Mouse (Mus musculus) hindbrain, embryonic 16.5 days (tissue): ENCODE results near the gene Pcp4. TPM values are rescaled to one million over a fixed set of nuclear protein-coding genes. Genes with fewer than 3 reads are reported as not detected.

ENCODE experiments used
- ATAC-seq: fragments of 200-750 bp; cut with Nextera tagmentation; 2 replicates; pipeline ENCODE4 v1.8.0; 2017; ENCODE audit warnings: moderate TSS enrichment, moderate library complexity
- H3K27ac ChIP-seq: fragments of 300-500 bp; sonication (generic); 2 replicates; pipeline ENCODE4 v1.5.1; 2014; ENCODE audit warnings: low read depth, mild to moderate bottlenecking, control low read depth, low read length, moderate library complexity
- H3K27me3 ChIP-seq: fragments of 300-500 bp; sonication (generic); replicated peaks from 2 replicates; pipeline ENCODE4 v1.6.1; 2014; ENCODE audit warnings: low read length; ENCODE audit not compliant: control insufficient read depth, insufficient read depth
- H3K36me3 ChIP-seq: fragments of 300-500 bp; sonication (generic); 2 replicates; pipeline ENCODE4 v1.6.1; 2014; ENCODE audit warnings: mild to moderate bottlenecking, low read length, moderate library complexity, mixed read lengths; ENCODE audit not compliant: control insufficient read depth, insufficient read depth
- H3K4me1 ChIP-seq: fragments of 300-500 bp; sonication (generic); 2 replicates; pipeline ENCODE4 v1.6.1; 2014; ENCODE audit warnings: low read depth, low read length; ENCODE audit not compliant: control insufficient read depth, insufficient read depth
- H3K4me2 ChIP-seq: fragments of 300-500 bp; sonication (generic); 2 replicates; pipeline ENCODE4 v1.6.1; 2014; ENCODE audit warnings: mild to moderate bottlenecking, low read length, control low read depth, moderate library complexity
- H3K4me3 ChIP-seq: fragments of 300-500 bp; sonication (generic); 2 replicates; pipeline ENCODE4 v1.5.1; 2014; ENCODE audit warnings: mild to moderate bottlenecking, low read length, control low read depth, moderate library complexity
- H3K9ac ChIP-seq: fragments of 300-500 bp; sonication (generic); 2 replicates; pipeline ENCODE4 v1.6.1; 2014; ENCODE audit warnings: low read depth, mild to moderate bottlenecking, control low read depth, low read length, moderate library complexity
- H3K9me3 ChIP-seq: fragments of 300-500 bp; sonication (generic); 2 replicates; pipeline ENCODE4 v1.6.1; 2014; ENCODE audit warnings: mild to moderate bottlenecking, low read length, moderate library complexity; ENCODE audit not compliant: control insufficient read depth
- WGBS: fragments of 180-500 bp; shearing (Covaris S2); extraction: QIAGEN DNeasy Blood & Tissue Kit; methylation state at CpG from one replicate; pipeline ENCODE4 v1.1.7; 2014; 5-methylcytosine and 5-hydroxymethylcytosine counted together
- polyA plus RNA-seq: library from polyadenylated mRNA; unstranded; fragments of >200 nt; fragmentation: Nextera tagmentation; extraction: Ambion mirVana; gene quantifications from 2 replicates; pipeline ENCODE4 v1.2.1, GENCODE M21; 2015

Gene Pcp4
- 418 and 494 TPM in 2 replicates for polyA plus RNA-seq

DNA sequence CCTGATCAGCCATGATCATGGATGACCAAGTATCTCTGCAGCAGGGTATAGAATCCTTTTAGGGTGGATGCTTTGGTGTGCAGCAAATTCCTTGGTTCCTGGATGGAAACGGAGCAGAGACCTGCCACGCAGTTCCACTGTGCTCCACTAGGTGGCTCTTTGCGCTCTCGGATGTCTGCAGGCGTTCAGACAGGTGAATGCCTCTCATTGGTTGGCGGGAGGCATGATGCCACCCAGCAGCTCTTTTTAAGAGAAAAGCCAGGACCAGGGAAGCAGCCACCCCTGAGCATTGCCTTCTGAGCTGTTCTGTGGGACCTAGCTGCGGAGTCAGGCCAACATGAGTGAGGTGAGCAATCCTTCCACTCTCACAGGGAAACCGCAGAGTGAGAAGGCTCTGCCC lies at the start of gene Pcp4:
Gene Pcp4, plus strand, starts transcription at position 162 of the 400 bp plus-strand sequence.
- Histone ChIP-seq H3K4me3 (peak within 1 kb of the TSS; percentile 45), H3K4me1 (peaks cover 20% of the 10 kb centered on the region), H3K27me3 (peaks cover 3% of the 10 kb centered on the region), H3K36me3 (no peaks in the 10 kb centered on the region), H3K9me3 (no peaks in the 10 kb centered on the region), H3K4me2 (peak within 1 kb of the TSS; percentile 58), H3K9ac (peak within 1 kb of the TSS; percentile 59), H3K27ac (peak within 1 kb of the TSS; percentile 53)
- ATAC-seq: peak; percentile 77
- WGBS: 12% methylated on average over 8 of the region's 8 CpGs

DNA sequence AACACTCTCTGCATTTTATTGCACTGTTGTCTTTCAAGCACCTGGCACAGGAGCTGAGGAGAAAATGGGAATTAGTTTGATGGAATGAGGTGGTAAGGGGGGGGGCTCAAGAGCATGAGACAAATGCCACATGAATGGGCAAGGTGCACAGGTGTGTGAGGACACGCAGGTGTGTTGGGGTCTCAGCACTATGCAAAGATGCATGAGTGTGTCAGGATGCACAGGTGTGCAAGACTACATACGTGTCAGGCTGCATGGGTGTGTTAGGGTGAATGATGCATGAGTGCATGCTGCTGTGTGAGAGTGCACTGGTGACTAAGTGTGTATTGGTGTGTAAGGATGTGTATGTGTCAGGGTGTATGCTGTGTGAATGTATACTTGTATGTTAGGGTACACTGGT lies 42.4 kb upstream of the Pcp4 start:
- 94% methylated on average over 2 of the region's 2 CpGs for WGBS
- no peak for ATAC-seq
- no peak overlapping the region for H3K9ac ChIP-seq
- H3K4me2 ChIP-seq: no peak overlapping the region
- H3K36me3 ChIP-seq: no peaks in the 10 kb centered on the region
- H3K4me3 ChIP-seq: no peak overlapping the region
- no peaks in the 10 kb centered on the region for H3K9me3 ChIP-seq
- no peak overlapping the region for H3K27ac ChIP-seq
- no peaks in the 10 kb centered on the region for H3K27me3 ChIP-seq
- no peaks in the 10 kb centered on the region for H3K4me1 ChIP-seq

DNA sequence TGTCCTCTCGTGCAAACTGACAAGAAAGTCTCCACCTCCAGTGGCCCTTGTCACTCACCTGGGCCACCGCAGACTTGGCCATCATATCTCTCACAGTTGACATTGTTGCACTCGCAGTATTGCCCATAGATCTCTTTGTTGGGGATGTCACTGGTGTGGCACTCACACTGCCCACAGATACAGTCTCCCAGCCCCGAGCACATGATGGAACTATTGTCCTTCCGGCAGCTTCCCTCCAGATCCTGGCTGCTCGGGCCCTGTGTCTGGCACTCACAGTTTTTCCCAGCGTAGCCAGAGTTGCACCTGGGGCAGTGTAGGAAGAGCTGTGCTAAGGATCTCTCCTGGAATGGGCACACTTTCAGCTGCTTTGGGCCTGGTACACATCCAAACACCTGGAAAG lies 40.7 kb upstream of the Pcp4 start:
- no peaks in the 10 kb centered on the region for H3K4me1 ChIP-seq
- WGBS: 79% methylated on average over 7 of the region's 7 CpGs
- H3K4me2 ChIP-seq: no peak overlapping the region
- no peaks in the 10 kb centered on the region for H3K27me3 ChIP-seq
- no peak overlapping the region for H3K27ac ChIP-seq
- no peak for ATAC-seq
- H3K4me3 ChIP-seq: no peak overlapping the region
- H3K9ac ChIP-seq: no peak overlapping the region
- no peaks in the 10 kb centered on the region for H3K9me3 ChIP-seq
- no peaks in the 10 kb centered on the region for H3K36me3 ChIP-seq

DNA sequence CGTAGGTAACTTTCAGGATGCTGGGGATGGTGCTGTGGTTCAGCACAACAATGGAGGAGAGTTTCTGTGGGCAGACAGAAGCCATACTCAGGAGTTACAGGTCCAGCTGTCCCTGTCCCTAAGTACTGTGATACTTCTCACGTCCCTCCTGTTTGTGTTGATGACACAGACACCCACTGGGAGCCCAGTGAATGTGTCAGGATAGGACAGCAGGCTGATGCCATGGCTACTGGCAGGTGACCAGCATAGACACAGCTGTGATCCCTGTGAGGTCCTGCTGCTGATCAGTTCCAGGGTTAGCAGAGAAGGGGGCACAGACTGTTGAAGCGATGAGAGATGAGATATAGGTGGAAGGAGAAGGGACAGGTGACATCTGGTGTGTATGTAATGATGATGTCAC lies 38.4 kb upstream of the Pcp4 start:
- WGBS: 68% methylated on average over 3 of the region's 3 CpGs
- H3K4me3 ChIP-seq: no peak overlapping the region
- H3K27ac ChIP-seq: no peak overlapping the region
- H3K27me3 ChIP-seq: no peaks in the 10 kb centered on the region
- H3K4me1 ChIP-seq: no peaks in the 10 kb centered on the region
- H3K4me2 ChIP-seq: no peak overlapping the region
- no peak for ATAC-seq
- no peaks in the 10 kb centered on the region for H3K36me3 ChIP-seq
- H3K9me3 ChIP-seq: no peaks in the 10 kb centered on the region
- no peak overlapping the region for H3K9ac ChIP-seq

- Histone ChIP-seq H3K4me1 (no peaks in the 10 kb centered on the region), H3K4me2 (no peak overlapping the region), H3K4me3 (no peak overlapping the region), H3K36me3 (no peaks in the 10 kb centered on the region), H3K27me3 (no peaks in the 10 kb centered on the region), H3K9me3 (no peaks in the 10 kb centered on the region), H3K27ac (no peak overlapping the region), H3K9ac (no peak overlapping the region)
- WGBS: 89% methylated on average over 10 of the region's 10 CpGs
- no peak for ATAC-seq
Observed at GRCm38 (mm10) chr16:96433266-96433665, 34.1 kb upstream of the Pcp4 start.

- H3K27ac ChIP-seq: no peak overlapping the region
- H3K36me3 ChIP-seq: no peaks in the 10 kb centered on the region
- no peak overlapping the region for H3K9ac ChIP-seq
- ATAC-seq: no peak
- no peak overlapping the region for H3K4me2 ChIP-seq
- no peak overlapping the region for H3K4me3 ChIP-seq
- H3K27me3 ChIP-seq: no peaks in the 10 kb centered on the region
- WGBS: 88% methylated on average over 3 of the region's 3 CpGs
- H3K4me1 ChIP-seq: no peaks in the 10 kb centered on the region
- no peaks in the 10 kb centered on the region for H3K9me3 ChIP-seq
Observed at GRCm38 (mm10) chr16:96434024-96434785, 33.2 kb upstream of the Pcp4 start.

GRCm38 (mm10) chr16:96438946-96439345 lies 28.5 kb upstream of the Pcp4 start:
- Histone ChIP-seq H3K4me1 (no peaks in the 10 kb centered on the region), H3K4me2 (no peak overlapping the region), H3K27me3 (no peaks in the 10 kb centered on the region), H3K9ac (no peak overlapping the region), H3K9me3 (no peaks in the 10 kb centered on the region), H3K27ac (no peak overlapping the region), H3K4me3 (no peak overlapping the region), H3K36me3 (no peaks in the 10 kb centered on the region)
- 81% methylated on average over 5 of the region's 5 CpGs for WGBS
- ATAC-seq: no peak

DNA sequence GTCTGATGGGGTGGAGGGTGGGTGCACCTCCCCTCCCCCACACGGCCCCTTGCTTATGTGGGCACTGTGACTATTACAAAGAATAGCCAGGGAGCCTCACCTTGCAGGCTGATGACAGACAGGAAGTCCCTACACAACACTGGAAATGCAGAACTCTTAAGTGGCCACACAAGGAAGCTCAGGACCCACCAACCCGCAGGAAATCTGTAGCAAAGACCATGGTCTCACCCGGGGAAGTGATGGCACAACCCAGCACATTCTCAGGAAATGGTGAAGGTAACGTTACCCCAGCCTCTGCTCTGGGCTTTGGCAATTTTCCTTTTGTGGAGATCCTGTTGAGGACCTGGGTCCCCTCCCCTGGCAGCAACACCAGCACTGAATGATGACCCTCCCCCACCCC lies 27.7 kb upstream of the Pcp4 start:
- Histone ChIP-seq H3K9ac (no peak overlapping the region), H3K36me3 (no peaks in the 10 kb centered on the region), H3K9me3 (no peaks in the 10 kb centered on the region), H3K27ac (no peak overlapping the region), H3K4me2 (no peak overlapping the region), H3K4me1 (no peaks in the 10 kb centered on the region), H3K4me3 (no peak overlapping the region), H3K27me3 (no peaks in the 10 kb centered on the region)
- ATAC-seq: no peak
- WGBS: 89% methylated on average over 4 of the region's 4 CpGs

DNA sequence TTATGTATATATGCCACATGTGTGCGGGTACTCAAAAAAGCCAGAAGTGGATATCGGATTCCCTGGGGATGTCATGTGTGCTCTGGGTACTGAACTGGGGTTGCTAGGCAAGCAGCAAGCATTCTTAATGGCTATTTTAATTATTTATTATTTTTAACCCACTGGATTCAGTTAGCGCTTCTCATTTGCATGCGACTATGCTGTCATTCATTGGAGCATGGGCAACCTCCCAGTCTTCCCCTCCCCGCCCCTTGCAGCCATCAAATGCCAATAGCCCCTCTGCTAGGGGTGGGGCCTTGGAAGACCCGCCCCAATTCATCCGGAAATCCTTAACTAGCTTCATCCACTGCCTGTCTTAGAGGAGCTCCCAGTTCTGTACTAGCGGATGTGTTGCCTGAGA lies 26.5 kb upstream of the Pcp4 start:
- no peak overlapping the region for H3K27ac ChIP-seq
- H3K36me3 ChIP-seq: no peaks in the 10 kb centered on the region
- no peaks in the 10 kb centered on the region for H3K4me1 ChIP-seq
- H3K4me3 ChIP-seq: no peak overlapping the region
- no peak overlapping the region for H3K4me2 ChIP-seq
- ATAC-seq: peak; percentile 45; the same call in 1 of the 2 replicates
- H3K9me3 ChIP-seq: no peaks in the 10 kb centered on the region
- no peaks in the 10 kb centered on the region for H3K27me3 ChIP-seq
- H3K9ac ChIP-seq: no peak overlapping the region
- 68% methylated on average over 8 of the region's 8 CpGs for WGBS
